Mouse (Mus musculus): Measurements from ENCODE around the gene Bsn. TPM values are rescaled to one million over a fixed set of nuclear protein-coding genes. Genes with fewer than 3 reads are reported as not detected.
A peak's percentile ranks its signal among the peaks of the same experiment; 100 is the strongest.

Gene Bsn
- polyA plus RNA-seq, 1 experiment from 2014 or later: 7.0 TPM

GRCm38 (mm10) chr9:108069529-108069928 is 120.7 kb downstream of the Bsn start:
- Histone ChIP-seq H3K27ac (replicated peaks) (no peak overlapping the region), H3K36me3 (peaks cover 45% of the 10 kb centered on the region), H3K4me1 (replicated peaks) (0 out of 2 replicates have a peak, but pooled peaks cover 3% of the 10 kb centered on the region), H3K4me2 (no peak overlapping the region), H3K9me3 (no peaks in the 10 kb centered on the region), H3K27me3 (no peaks in the 10 kb centered on the region), H3K9ac (no peak overlapping the region), H3K4me3 (no peak overlapping the region)
- WGBS: 91% methylated on average over 7 of the region's 7 CpGs
- no peak for ATAC-seq (ENCODE audit: low read depth)

GRCm38 (mm10) chr9:108069007-108069406 is 121.2 kb downstream of the Bsn start:
- no peak for ATAC-seq (ENCODE audit: low read depth)
- no peaks in the 10 kb centered on the region for H3K27me3 ChIP-seq
- H3K36me3 ChIP-seq: peaks cover 50% of the 10 kb centered on the region
- H3K9me3 ChIP-seq: no peaks in the 10 kb centered on the region
- no peak overlapping the region for H3K4me2 ChIP-seq
- H3K4me1 ChIP-seq (replicated peaks): 0 out of 2 replicates have a peak, but pooled peaks cover 3% of the 10 kb centered on the region
- no peak overlapping the region for H3K4me3 ChIP-seq
- H3K27ac ChIP-seq (replicated peaks): no peak overlapping the region
- H3K9ac ChIP-seq: no peak overlapping the region
- WGBS: 89% methylated on average over 9 of the region's 9 CpGs

- Histone ChIP-seq H3K9ac (no peak overlapping the region), H3K4me2 (no peak overlapping the region), H3K27ac (replicated peaks) (no peak overlapping the region), H3K36me3 (peaks cover 56% of the 10 kb centered on the region), H3K9me3 (no peaks in the 10 kb centered on the region), H3K4me1 (replicated peaks) (0 out of 2 replicates have a peak, but pooled peaks cover 3% of the 10 kb centered on the region), H3K27me3 (no peaks in the 10 kb centered on the region), H3K4me3 (no peak overlapping the region)
- 21% methylated on average over 8 of the region's 8 CpGs for WGBS
- ATAC-seq (ENCODE audit: low read depth): peak; percentile 57; the same call in 1 of the 2 replicates
Measured at GRCm38 (mm10) chr9:108067900-108068299, 122.3 kb downstream of the Bsn start.

GRCm38 (mm10) chr9:108067199-108067598 is 123.0 kb downstream of the Bsn start:
- no peak overlapping the region for H3K27ac ChIP-seq (replicated peaks)
- H3K36me3 ChIP-seq: peaks cover 59% of the 10 kb centered on the region
- no peak overlapping the region for H3K4me2 ChIP-seq
- no peaks in the 10 kb centered on the region for H3K27me3 ChIP-seq
- 0 out of 2 replicates have a peak, but pooled peaks cover 4% of the 10 kb centered on the region for H3K4me1 ChIP-seq (replicated peaks)
- H3K4me3 ChIP-seq: no peak overlapping the region
- H3K9me3 ChIP-seq: no peaks in the 10 kb centered on the region
- WGBS: 81% methylated on average over 7 of the region's 7 CpGs
- H3K9ac ChIP-seq: no peak overlapping the region
- no peak for ATAC-seq (ENCODE audit: low read depth)

GRCm38 (mm10) chr9:108065491-108066011 is 124.6 kb downstream of the Bsn start:
- 52% methylated on average over 5 of the region's 5 CpGs for WGBS
- no peak overlapping the region for H3K4me3 ChIP-seq
- peaks cover 62% of the 10 kb centered on the region for H3K36me3 ChIP-seq
- H3K27me3 ChIP-seq: no peaks in the 10 kb centered on the region
- H3K4me1 ChIP-seq (replicated peaks): peaks cover 8% of the 10 kb centered on the region; the same call in 1 of the 2 replicates
- H3K27ac ChIP-seq (replicated peaks): no peak overlapping the region
- 0 out of 2 replicates have a peak overlapping the region, but pooled peaks have one; percentile 8 for H3K9ac ChIP-seq
- no peaks in the 10 kb centered on the region for H3K9me3 ChIP-seq
- peak; percentile 45; the same call in 1 of the 2 replicates for ATAC-seq (ENCODE audit: low read depth)
- H3K4me2 ChIP-seq: no peak overlapping the region

GRCm38 (mm10) chr9:108063361-108063760 is 126.8 kb downstream of the Bsn start:
- Histone ChIP-seq H3K27ac (replicated peaks) (peak overlapping the region; percentile 52; the same call in 1 of the 2 replicates), H3K9me3 (no peaks in the 10 kb centered on the region), H3K4me2 (no peak overlapping the region), H3K4me3 (no peak overlapping the region), H3K36me3 (peaks cover 63% of the 10 kb centered on the region), H3K27me3 (no peaks in the 10 kb centered on the region), H3K4me1 (replicated peaks) (peaks cover 8% of the 10 kb centered on the region; the same call in 1 of the 2 replicates), H3K9ac (0 out of 2 replicates have a peak overlapping the region, but pooled peaks have one; percentile 8)
- WGBS: 87% methylated on average over 12 of the region's 12 CpGs
- ATAC-seq (ENCODE audit: low read depth): no peak

- WGBS: 79% methylated on average over 3 of the region's 3 CpGs
- Histone ChIP-seq H3K4me3 (no peak overlapping the region), H3K4me1 (replicated peaks) (peaks cover 5% of the 10 kb centered on the region; the same call in 1 of the 2 replicates)
Measured at GRCm38 (mm10) chr9:108062142-108062541, 128.0 kb downstream of the Bsn start.

GRCm38 (mm10) chr9:108058291-108058690 is 131.9 kb downstream of the Bsn start:
- Histone ChIP-seq H3K9me3 (no peaks in the 10 kb centered on the region), H3K27ac (replicated peaks) (no peak overlapping the region), H3K4me3 (no peak overlapping the region), H3K4me1 (replicated peaks) (peaks cover 6% of the 10 kb centered on the region; the same call in 1 of the 2 replicates), H3K9ac (no peak overlapping the region), H3K4me2 (no peak overlapping the region), H3K27me3 (no peaks in the 10 kb centered on the region), H3K36me3 (peaks cover 92% of the 10 kb centered on the region)
- WGBS: 94% methylated on average over 9 of the region's 9 CpGs
- no peak for ATAC-seq (ENCODE audit: low read depth)

More at GRCm38 (mm10) chr9:108062142-108062541, 128.0 kb downstream of the Bsn start:
- Histone ChIP-seq H3K36me3 (peaks cover 75% of the 10 kb centered on the region), H3K9me3 (no peaks in the 10 kb centered on the region), H3K27ac (replicated peaks) (peak overlapping the region; percentile 61; the same call in 1 of the 2 replicates), H3K27me3 (no peaks in the 10 kb centered on the region), H3K9ac (0 out of 2 replicates have a peak overlapping the region, but pooled peaks have one; percentile 8), H3K4me2 (no peak overlapping the region)
- peak; percentile 58 for ATAC-seq (ENCODE audit: low read depth)

GRCm38 (mm10) chr9:108057262-108057562 is 133.0 kb downstream of the Bsn start:
- no peak overlapping the region for H3K27ac ChIP-seq (replicated peaks)
- H3K9ac ChIP-seq: no peak overlapping the region
- peaks cover 84% of the 10 kb centered on the region for H3K36me3 ChIP-seq
- H3K27me3 ChIP-seq: no peaks in the 10 kb centered on the region
- 92% methylated on average over 5 of the region's 5 CpGs for WGBS
- H3K4me2 ChIP-seq: no peak overlapping the region
- no peaks in the 10 kb centered on the region for H3K9me3 ChIP-seq
- peaks cover 15% of the 10 kb centered on the region for H3K4me1 ChIP-seq (replicated peaks)
- no peak for ATAC-seq (ENCODE audit: low read depth)
- H3K4me3 ChIP-seq: no peak overlapping the region

- peaks cover 84% of the 10 kb centered on the region for H3K36me3 ChIP-seq
- WGBS: 86% methylated on average over 28 of the region's 28 CpGs
- H3K27ac ChIP-seq (replicated peaks): no peak overlapping the region
- ATAC-seq (ENCODE audit: low read depth): no peak
- H3K4me1 ChIP-seq (replicated peaks): peaks cover 11% of the 10 kb centered on the region
- H3K9me3 ChIP-seq: no peaks in the 10 kb centered on the region
- no peak overlapping the region for H3K4me2 ChIP-seq
- no peak overlapping the region for H3K4me3 ChIP-seq
- no peak overlapping the region for H3K9ac ChIP-seq
- no peaks in the 10 kb centered on the region for H3K27me3 ChIP-seq
Measured at GRCm38 (mm10) chr9:108056361-108057261, 133.6 kb downstream of the Bsn start.

- H3K9me3 ChIP-seq: no peaks in the 10 kb centered on the region
- WGBS: 90% methylated on average over 6 of the region's 6 CpGs
- no peak overlapping the region for H3K4me2 ChIP-seq
- H3K27ac ChIP-seq (replicated peaks): no peak overlapping the region
- H3K4me1 ChIP-seq (replicated peaks): peaks cover 11% of the 10 kb centered on the region
- no peak overlapping the region for H3K9ac ChIP-seq
- peaks cover 87% of the 10 kb centered on the region for H3K36me3 ChIP-seq
- no peaks in the 10 kb centered on the region for H3K27me3 ChIP-seq
- ATAC-seq (ENCODE audit: low read depth): no peak
- H3K4me3 ChIP-seq: no peak overlapping the region
Measured at GRCm38 (mm10) chr9:108055661-108056237, 134.4 kb downstream of the Bsn start.

- Histone ChIP-seq H3K27me3 (no peaks in the 10 kb centered on the region), H3K9ac (no peak overlapping the region), H3K27ac (replicated peaks) (no peak overlapping the region), H3K36me3 (peaks cover 86% of the 10 kb centered on the region), H3K4me1 (replicated peaks) (peaks cover 18% of the 10 kb centered on the region), H3K4me3 (no peak overlapping the region), H3K4me2 (no peak overlapping the region), H3K9me3 (no peaks in the 10 kb centered on the region)
- 90% methylated on average over 1 of the region's 1 CpGs for WGBS
- no peak for ATAC-seq (ENCODE audit: low read depth)
Measured at GRCm38 (mm10) chr9:108055061-108055460, 135.1 kb downstream of the Bsn start.
